Mouse (Mus musculus): ENCODE data around the gene Myo16.

Myo16 gene

GRCm38 (mm10) chr8:10153611-10154438 lies at the start of gene Myo16:
Gene Myo16, plus strand, starts transcription at chr8:10153911.
- DNase-seq, result peak; percentile 80

DNA sequence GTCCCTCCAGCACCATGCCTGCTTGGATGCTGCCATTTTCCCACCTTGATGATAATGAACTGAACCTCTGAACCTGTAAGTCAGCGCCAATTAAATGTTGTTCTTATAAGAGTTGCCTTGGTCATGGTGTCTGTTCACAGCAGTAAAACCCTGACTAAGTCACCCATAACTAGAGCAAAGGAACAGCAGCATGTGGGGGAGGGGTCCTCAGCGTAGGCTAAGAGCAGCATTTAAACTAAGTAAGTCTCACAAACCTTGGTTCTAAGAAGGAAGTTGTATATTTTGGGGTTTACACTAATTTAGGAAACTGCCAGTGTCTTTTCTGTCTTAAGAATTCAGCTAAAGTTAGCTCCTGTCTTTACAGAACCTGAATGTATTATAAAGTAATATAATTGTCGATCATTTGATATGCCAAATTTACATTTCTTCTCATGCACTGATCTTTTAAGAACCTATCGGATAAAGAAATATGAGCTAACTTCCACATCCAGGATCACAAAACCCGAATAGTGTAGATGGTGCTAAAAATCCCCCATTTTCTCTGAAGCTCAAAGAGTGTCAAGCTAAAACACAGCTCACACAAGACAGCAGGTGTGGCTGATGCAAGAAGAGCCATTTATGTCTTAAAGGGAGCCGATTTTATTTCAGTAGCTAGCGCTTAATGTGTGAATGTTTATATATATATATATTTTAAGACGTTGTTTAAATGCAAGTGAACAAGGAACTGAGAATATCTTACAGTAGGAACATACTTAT lies 45.0 kb upstream of the Myo16 start:
- DNase-seq, result no peak

GRCm38 (mm10) chr8:10122749-10123148 lies 31.0 kb upstream of the Myo16 start:
- no peak for DNase-seq

DNA sequence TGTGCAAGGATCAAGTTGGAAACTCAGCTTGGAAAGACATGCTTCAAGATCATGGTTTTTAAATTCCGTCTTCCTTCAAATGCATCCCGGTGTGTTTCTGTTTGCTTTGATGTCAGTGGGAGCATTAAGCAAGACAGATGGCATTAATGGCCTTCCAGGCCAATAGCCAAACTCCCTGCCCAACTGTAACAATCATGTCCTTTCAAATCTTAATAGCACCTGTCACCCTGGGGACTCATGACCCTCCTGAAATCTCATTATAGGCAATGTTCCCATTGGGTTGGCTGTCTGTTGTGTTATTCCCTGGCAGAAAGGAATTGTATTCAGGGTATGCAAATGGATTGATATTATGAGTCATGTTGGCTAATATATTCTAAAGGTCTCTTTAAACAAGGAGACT lies 30.3 kb upstream of the Myo16 start:
- peak; percentile 57 for DNase-seq

DNA sequence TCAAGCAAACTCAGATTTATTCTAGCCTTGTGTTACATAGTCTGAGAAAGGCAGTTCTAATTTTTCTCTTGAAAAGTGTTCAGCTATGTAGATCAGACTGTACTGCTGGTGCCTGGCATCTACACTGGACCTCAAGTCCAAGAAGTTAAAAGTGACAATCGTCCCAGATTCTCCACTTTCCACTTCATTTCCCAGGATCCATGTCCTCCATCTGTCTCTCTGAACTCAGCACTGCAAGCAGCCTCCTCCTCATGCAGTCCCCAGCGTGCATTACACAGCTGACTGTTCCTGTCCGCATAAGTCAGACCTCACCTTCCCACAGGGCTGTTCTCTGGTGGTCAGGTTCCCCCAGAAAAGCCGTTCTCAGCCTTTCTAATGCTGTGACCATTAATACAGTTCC lies 28.0 kb upstream of the Myo16 start:
- DNase-seq, result peak; percentile 16

- peak; percentile 23 for DNase-seq
These were observed 22.9 kb upstream of the Myo16 start for GRCm38 (mm10) chr8:10130513-10131414.

- peak; percentile 56 for DNase-seq
These were observed 14.2 kb upstream of the Myo16 start for GRCm38 (mm10) chr8:10139536-10139935.

DNA sequence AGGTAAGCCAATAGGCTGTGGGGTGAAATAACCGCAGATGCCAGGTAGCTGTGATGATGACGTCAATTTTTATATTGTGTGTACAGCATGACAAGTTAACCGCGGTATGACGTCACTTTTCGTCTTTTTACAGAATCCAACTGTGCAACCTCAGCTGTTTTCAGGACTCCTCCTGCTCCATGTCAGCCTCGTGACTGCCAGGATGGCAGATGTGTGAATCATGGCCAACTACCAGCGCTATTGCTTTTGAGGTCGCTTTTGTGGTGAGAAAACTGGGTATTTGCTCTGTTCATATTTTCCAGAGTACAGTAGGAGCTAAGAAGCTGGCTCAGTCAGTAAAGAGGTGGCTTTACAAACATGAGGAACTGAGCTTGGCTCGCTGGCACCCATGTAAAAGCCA lies 9.8 kb upstream of the Myo16 start:
- no peak for DNase-seq

DNA sequence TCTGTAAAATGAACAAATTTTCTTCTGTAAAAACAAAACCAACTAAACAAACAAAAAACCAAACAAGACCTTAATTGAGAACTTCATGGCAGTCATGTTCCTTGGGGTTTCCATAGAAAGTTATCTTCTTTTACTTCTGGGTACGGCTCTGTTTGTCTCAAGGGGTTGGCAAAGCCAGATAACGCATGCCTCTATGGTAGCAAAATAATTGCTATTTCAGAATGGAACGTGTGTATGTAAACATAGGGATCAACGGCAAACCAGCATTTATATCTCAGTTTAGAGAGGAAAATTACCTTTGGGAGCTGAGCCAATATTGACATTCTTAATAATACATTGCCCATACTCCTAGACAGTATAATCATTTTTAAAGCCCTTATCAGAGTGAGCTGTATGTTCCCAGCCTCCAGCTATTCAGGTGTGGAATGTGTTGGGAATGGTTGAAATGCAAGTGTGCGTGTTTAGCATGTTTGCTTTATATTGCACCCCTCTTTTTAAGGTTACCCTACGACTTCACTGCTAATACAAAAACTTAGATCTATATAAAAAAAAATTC lies 1.9 kb upstream of the Myo16 start:
- DNase-seq, result no peak

DNA sequence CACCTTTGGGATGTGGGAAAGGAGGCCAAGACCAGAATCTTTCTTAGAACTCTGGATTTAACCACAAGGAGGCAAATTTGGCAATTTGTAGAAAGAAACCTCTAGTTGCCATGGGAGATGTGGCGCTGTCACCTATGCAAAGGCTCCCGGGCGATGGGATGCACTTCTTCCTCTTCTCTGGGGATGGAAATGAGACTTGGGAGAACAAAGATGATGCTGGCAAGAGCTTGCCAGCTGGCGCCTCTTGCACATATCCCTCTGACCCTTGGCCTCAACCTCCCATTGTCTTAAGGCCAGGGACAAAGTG lies 681 bp downstream of the Myo16 start:
- DNase-seq, result no peak

- no peak for DNase-seq
These were observed 1.4 kb downstream of the Myo16 start for GRCm38 (mm10) chr8:10155075-10155474.

DNA sequence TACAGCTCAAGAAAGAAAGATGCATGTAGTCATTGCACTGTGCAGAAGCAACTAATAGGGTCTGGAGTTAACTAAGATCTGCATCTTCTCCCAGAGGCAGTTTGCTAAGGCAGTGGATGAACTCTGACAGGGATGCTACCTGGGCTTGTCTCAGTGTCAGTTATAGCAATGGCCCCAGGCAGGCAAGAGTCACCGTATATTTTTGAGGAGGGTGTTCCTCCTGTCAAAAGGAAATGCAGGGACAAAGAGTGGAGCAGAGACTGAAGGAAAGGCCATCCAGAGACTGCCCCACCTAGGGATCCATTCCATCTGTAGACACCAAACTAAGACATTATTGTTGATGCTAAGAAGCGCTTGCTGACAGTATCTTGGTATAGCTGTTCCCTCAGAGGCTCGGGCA lies 7.4 kb downstream of the Myo16 start:
- DNase-seq, result peak; percentile 73

DNA sequence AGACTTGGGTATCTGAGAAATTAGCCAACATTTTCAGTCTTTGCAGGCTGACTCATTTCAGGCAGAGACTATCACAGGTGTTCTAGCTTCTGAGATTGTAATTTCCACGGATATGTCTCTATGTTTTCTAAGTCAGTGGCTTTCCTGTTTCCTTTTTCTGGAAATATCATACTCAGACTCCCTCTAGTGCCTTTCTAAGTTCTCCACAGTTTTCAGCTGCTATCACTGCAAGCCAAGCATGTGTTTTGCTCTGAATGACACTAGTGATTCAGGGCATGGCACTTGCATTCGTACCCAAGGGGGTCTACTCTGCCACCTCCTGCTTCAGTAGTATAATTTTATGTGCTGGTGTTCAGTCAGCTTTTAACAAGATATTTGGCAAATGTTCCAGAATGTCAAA lies 11.2 kb downstream of the Myo16 start:
- DNase-seq, result no peak

DNA sequence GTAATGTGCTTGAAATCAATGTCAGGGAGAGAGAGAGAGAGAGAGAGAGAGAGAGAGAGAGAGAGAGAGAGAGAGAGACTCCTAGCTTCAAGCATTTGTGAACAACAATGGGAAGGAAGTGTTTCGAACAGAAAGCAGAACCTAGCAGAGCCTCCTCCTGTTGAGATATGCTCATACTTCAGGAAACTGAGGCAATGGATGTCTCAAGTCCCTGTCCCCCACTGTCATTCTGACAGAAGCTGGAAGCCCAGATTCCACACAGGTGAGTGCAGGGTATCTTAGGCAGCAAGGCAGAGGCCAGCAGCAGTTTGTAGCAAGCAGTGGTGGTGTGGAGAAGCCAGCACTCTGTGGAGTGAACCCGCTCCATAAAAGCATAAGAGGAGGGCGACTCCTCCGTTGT lies 14.6 kb downstream of the Myo16 start:
- DNase-seq, result peak; percentile 46

DNA sequence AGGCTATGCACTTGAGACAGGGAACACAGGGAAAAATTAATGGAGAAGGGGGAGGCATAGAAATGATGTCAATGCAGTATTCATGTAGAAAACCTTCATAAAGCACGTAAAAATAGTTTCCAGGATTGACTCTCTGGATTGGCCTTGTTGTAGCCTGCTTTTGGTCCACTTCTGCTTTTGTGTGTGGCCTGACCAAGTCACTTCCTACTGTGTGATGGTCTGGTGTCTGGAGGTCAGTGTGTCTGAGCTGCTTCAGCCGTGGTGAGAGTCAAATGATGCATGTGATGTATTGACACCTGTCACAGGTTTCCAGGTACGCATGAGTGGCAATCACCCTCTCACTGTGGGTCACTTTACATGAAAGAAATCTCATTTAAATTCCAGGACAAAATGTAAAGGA lies 16.2 kb downstream of the Myo16 start:
- peak; percentile 57 for DNase-seq

- DNase-seq, result no peak
These were observed 17.6 kb downstream of the Myo16 start for GRCm38 (mm10) chr8:10171321-10171720.

- DNase-seq, result peak; percentile 27
These were observed 18.6 kb downstream of the Myo16 start for GRCm38 (mm10) chr8:10172278-10172677.

DNA sequence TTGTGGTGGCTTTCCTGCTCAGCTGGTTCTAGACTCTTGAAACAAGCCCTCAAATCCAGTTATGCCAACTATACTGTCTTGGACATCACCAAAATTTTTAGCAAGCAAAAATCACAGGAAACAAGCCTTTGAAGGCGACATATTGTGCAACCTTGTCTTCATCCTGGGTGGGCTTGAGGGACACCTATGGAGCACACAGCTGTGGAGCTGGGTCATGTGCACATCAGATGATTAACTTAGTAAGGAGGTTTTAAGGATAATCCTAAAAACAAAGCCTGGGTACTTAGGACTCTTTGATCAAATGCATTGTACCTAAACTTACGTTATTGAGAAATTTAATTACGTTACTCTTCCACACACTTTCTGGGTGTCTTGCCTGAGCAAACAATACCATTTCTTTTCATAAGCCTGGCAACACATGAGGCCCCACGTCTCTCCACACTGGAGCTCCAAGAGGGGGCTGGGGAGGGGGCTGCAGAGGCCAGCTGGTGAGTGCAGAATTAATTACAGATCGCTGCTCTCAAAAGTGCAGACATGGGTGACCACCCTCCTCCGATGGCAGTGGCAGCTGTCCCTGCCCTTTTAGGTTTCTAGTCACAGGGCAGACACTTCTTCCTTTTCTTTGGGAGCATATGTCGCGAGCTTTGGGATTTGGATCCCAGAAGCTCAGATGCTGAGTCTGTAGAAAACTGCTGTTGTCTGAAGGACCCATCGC lies 19.5 kb downstream of the Myo16 start:
- peak; percentile 39 for DNase-seq

GRCm38 (mm10) chr8:10174201-10174840 lies 20.6 kb downstream of the Myo16 start:
- DNase-seq, result peak; percentile 54

- DNase-seq, result peak; percentile 76
These were observed 21.4 kb downstream of the Myo16 start for GRCm38 (mm10) chr8:10174841-10175680.

DNA sequence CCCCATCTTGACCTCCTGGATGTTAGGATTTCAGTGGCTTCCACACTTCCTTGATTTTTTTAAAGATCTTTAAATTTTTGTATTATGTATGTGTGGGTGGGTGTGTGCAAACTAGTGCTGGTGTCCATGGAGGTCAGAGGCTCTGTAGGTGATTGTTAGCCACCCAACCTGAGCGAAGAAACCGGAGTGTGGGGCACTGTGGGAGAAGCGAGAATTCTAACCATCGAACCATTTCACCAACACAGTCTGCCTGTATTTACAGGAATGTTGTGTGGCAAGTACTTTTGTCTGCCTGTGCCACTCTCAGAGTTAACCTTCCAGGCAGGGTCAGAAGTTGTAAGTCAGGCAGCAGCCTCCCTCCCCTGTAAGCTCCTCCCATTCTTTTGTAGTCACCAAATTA lies 22.3 kb downstream of the Myo16 start:
- peak; percentile 61 for DNase-seq
